ENCODE assay signal across 12 mouse cellular contexts in genomic region chr9:46350451-46350981, GRCm38 (mm10). TPM values are rescaled to one million over a fixed set of nuclear protein-coding genes. Genes with fewer than 3 reads are reported as not detected.
DNase-seq lines count a peak whose midpoint lies in the region; ATAC-seq lines count a peak whose summit lies in the region.
"Had no signal": no experiment of that assay in that cellular context is flagged by ENCODE, and none has a peak within 500 bp of the region (broad histone marks: within the 10 kb centered on the region; RNA-seq: fewer than 3 reads in every experiment).

No protein-coding gene starts in this region.

- H3K9me3 ChIP-seq in limb, embryonic 10.5 days (replicated peaks), result no peaks in the 10 kb centered on the region

- H3K27ac ChIP-seq in limb, embryonic 10.5 days, result peak overlapping the region; percentile 66

- H3K27me3 ChIP-seq in limb, embryonic 10.5 days (ENCODE audit: low read depth, poor library complexity, severe bottlenecking), result peaks cover 29% of the 10 kb centered on the region

- 30% methylated on average over 9 of the region's 9 CpGs for WGBS in limb, embryonic 10.5 days

- peak; percentile 49 to 54 for DNase-seq in frontal cortex, postnatal 36 days (ENCODE audit: low spot score in 2 of 2)
- DNase-seq in frontal cortex, postnatal 10 days (ENCODE audit: low spot score in 2 of 2), result no peak
- peak; percentile 86 for DNase-seq in Muller cell, postnatal 12 days (ENCODE audit: inconsistent ontology term)
- peak; percentile 53 for DNase-seq in embryo, embryonic 11 days
- DNase-seq in limb, embryonic 10.5 days (ENCODE audit: low spot score), result peak; percentile 61
- DNase-seq in testis, postnatal 14 days (ENCODE audit: low spot score), result no peak
- DNase-seq in gastrocnemius, postnatal 10 days, result no peak

- H3K4me1 ChIP-seq in limb, embryonic 10.5 days, result peaks cover 49% of the 10 kb centered on the region

- no peak overlapping the region for H3K4me3 ChIP-seq in limb, embryonic 10.5 days

- no peak for ATAC-seq in erythroid progenitor cell, adult 5-6 weeks (replicated peaks; ENCODE audit: low FRiP score, poor library complexity, severe bottlenecking)

- H3K36me3 ChIP-seq in limb, embryonic 10.5 days, result no peaks in the 10 kb centered on the region

RNA-seq across cellular contexts. Expression of gene 4931429L15Rik, which starts 30.7 kb away (rescaled TPM):
- not detected in 2 replicates for polyA plus RNA-seq in limb, embryonic 10.5 days (2016; fragmentation: Nextera tagmentation; extraction: Ambion mirVana)
- total RNA-seq in erythroid progenitor cell, adult 5-6 weeks (2015; ENCODE audit: low replicate concordance), result not detected in 2 replicates
- not detected in 2 replicates for total RNA-seq in erythroid progenitor cell, adult 5-6 weeks (2017; ENCODE audit: low replicate concordance)
- total RNA-seq in gastrocnemius, postnatal 10 days (2021), result not detected
- total RNA-seq: ES-E14; heart, postnatal 25 days; left cerebral cortex, adult 8-10 months; monocyte, adult 5-6 weeks had no signal

Comparison
In these comparisons a context has a peak if more than half of its experiments do, and no peak if none do; other contexts are left out.
1. DNase-seq: peak in frontal cortex, postnatal 36 days (2 of 2), Muller cell, postnatal 12 days (single experiment), embryo, embryonic 11 days (single experiment) and limb, embryonic 10.5 days (single experiment); none in frontal cortex, postnatal 10 days (0 of 2), testis, postnatal 14 days (single experiment) and gastrocnemius, postnatal 10 days (single experiment).